Mouse (Mus musculus) ovary, adult 18-20 months (tissue): ENCODE data around the gene Acads.

Experiments used
- DNase-seq: peaks from one replicate; pipeline ENCODE4 v3.0.0; 2022; ENCODE audit warnings: low spot score, mixed read lengths

The Acads gene

GRCm38 (mm10) chr5:115072143-115072542 is 47.0 kb downstream of the Acads start:
- DNase-seq = no peak

- DNase-seq = no peak
These were observed 47.8 kb downstream of the Acads start for GRCm38 (mm10) chr5:115071096-115071901.

DNA sequence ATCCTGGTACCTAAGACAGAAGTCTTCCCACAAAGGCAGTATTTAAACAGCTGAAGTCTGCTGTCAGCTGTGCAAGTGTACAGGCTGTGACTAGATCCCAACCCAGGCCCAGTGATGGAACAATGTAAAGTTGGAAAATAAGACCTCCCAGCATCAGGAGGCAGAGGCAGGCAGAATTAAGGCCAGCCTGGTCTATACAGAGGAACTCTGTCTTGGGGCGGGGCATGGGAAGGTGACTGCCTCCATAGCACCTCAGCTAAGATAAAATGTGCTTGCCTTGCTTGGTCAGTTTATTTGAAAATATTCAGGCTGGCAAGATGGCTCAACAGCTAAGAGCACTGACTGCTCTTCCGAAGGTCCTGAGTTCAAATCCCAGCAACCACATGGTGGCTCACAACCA is 48.7 kb downstream of the Acads start:
- DNase-seq = no peak

DNA sequence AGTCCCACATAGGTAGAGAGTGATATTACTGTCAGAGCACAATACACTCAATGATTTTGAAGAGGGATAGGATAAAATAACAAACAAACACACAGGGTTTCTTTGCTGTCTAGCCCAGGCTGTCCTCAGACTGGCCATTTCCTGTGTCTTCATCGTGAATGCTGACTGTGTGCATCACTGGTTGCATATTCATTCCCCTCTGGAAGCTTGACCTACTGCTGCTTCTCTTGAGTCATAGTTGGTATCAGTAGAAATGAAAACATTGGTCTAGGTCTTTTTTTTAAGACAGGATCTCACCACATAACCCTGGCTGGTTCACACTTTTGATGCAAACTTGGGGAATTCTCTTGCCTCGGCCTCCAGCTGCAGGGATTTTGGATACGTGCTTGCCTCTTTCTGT is 49.5 kb downstream of the Acads start:
- DNase-seq = no peak

DNA sequence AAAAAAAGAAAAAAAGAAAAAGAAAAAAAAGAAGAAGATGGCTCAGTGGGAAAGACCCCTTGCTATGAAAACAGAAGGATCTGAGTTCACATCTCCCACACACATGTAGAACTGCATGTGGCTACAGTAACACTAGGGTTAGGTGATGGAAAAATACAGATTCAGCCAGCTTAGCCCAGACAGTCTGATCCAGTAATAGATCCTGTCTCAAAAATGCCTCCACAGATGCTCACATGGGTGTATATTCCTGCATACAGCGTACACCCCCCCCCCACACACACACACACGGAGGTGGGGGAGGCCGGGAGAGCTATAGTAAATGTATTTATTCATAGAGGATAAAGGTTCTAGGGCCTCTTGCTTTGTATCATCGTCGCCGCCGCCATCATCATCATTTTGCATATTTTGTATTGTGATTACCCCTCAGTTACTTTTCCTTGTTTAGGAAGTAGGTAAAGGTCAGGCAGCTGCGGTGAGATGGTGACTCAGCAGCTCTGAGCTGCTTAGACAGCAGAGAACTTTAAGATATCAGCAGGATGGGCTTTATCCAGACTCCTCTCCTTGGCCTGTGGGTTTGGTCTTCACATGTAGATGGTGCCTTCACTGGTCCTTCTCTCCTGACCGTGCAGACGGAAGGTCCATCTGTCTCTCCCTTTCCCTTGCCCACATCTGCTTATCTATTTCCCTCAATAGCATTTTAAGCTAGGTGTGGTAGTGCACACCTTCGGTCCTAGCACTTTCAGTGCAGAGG is 50.3 kb downstream of the Acads start:
- no peak for DNase-seq

DNA sequence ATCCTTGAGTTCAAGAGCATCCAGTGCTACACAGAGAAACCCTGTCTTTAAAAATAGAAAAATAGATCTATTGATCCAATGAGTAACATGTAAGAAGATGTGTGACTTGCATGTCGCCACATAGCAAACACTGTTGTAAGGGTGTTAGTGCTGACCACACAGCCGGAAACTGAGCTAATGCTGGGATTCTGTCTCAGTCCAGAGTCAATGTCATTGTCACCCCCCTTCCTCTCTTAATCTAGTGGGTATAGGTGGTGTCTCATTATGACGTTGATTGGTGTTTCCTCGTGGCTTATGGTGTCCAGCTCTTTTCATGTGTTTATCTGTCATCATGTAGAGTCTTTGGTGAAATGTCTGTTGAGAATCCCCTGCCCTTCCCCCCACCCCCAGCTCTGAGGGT is 52.9 kb downstream of the Acads start:
- no peak for DNase-seq

GRCm38 (mm10) chr5:115063391-115063790 is 55.8 kb downstream of the Acads start:
- no peak for DNase-seq

GRCm38 (mm10) chr5:115062566-115062965 is 56.6 kb downstream of the Acads start:
- no peak for DNase-seq

DNA sequence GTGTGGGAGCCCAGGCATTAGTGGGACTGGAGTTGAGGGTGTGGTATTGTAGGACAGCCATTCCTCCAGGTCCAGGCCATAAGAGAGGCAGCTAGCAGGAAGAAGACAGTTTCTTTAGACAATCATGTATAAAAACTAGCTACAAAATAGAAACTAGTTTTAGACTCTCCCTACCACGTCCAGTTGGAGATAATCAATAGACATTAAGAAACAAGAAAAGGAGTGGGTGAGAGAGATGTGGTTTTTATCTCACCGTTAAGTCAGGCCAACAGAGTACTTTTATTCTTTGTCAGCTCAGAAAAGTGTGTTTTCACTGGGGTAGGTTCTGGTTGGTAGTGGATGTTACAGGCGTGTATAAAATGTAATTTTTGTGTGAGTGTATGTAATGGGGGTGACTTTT is 58.2 kb downstream of the Acads start:
- no peak for DNase-seq
